Mouse (Mus musculus): ENCODE data around the gene Farsb. TPM values are rescaled to one million over a fixed set of nuclear protein-coding genes. Genes with fewer than 3 reads are reported as not detected.

The Farsb gene
- total and polyA plus RNA-seq, 2 experiments from 2014 or later: 90.0 to 138 TPM

DNA sequence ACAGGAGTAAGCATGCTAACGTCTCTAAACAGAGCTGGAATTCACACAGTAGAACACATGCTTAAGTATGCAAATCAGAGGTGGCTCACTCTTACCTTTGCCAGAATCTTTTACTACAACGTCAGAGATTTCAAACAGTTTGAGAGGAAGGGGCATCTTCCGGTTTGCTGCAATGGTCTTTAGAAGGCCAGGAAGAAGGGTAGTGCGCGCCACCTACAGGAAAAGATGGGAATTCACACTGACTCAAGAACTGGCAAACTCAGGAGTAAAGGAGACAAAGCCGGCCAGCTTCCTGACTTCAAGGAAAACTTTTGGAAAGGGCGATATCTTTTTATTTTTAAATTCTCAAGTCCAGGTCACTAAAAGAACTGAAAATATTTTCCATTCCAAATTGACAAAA lies 34.0 kb downstream of the Farsb start:
- ATAC-seq (ENCODE audit: low FRiP score) (peak; percentile 23; the same call in 1 of the 2 replicates), DNase-seq (ENCODE audit: low spot score) (peak; percentile 79)
- Histone ChIP-seq H3K9me3 (ENCODE audit: low read length) (no peaks in the 10 kb centered on the region), H3K36me3 (ENCODE audit: insufficient read depth, low read length) (peaks cover 45% of the 10 kb centered on the region), H3K4me1 (ENCODE audit: insufficient read depth, low read length) (no peaks in the 10 kb centered on the region), H3K27ac (ENCODE audit: low read depth, low read length) (no peak overlapping the region), H3K4me2 (ENCODE audit: low read depth, low read length, poor library complexity, severe bottlenecking) (no peak overlapping the region), H3K4me3 (ENCODE audit: low read depth, low read length) (no peak overlapping the region), H3K27me3 (ENCODE audit: insufficient read depth, low read length) (no peaks in the 10 kb centered on the region), H3K9ac (replicated peaks; ENCODE audit: low read length, poor library complexity, severe bottlenecking) (no peak overlapping the region)
- 28% methylated on average over 7 of the region's 7 CpGs for WGBS
- peak; percentile 88 for TF ChIP-seq CTCF (IDR thresholded peaks at IDR 0.05)

DNA sequence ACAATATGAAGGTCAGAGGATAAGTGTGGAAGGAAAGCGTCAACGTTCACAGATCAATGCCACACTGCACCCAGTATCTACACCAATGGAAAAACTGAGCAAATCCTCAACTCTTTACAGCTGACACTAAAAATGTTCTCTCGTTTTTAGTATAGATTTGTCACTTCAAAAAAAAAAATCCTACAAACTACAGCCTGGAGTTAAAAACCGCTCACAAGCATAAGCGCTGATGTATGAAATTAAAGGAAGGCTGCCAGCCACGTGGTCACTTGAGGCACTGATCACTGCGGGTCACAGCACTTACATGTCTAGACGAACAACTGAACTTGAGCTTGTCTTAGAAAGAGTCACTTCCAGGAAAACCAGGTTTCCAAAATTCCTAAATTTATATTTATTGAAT lies 34.8 kb downstream of the Farsb start:
- peaks cover 43% of the 10 kb centered on the region for H3K36me3 ChIP-seq (ENCODE audit: insufficient read depth, low read length)

DNA sequence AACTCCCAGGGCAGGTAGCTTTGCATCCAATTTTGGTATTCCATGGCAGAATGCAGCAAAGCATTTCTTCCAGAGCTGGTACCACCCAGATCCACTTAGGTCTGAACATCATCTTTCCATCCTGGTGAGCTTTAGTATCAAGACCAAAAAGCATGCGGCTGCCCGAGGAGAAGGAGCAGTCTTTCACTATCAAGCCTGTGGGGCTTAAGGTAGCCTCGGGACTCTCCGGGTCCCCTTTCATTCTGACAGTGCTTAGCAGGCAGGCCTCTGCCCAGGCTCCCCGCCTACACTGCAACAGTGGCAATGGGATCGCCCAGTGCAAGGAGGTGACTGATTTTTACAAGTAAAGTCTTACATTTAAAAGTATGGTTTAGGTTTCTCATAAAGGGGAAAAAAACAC lies 36.2 kb downstream of the Farsb start:
- no peak for TF ChIP-seq CTCF (IDR thresholded peaks at IDR 0.05)
- Histone ChIP-seq H3K36me3 (ENCODE audit: insufficient read depth, low read length) (peaks cover 34% of the 10 kb centered on the region), H3K4me3 (ENCODE audit: low read depth, low read length) (no peak overlapping the region), H3K9ac (replicated peaks; ENCODE audit: low read length, poor library complexity, severe bottlenecking) (no peak overlapping the region), H3K27ac (ENCODE audit: low read depth, low read length) (no peak overlapping the region), H3K27me3 (ENCODE audit: insufficient read depth, low read length) (no peaks in the 10 kb centered on the region), H3K4me1 (ENCODE audit: insufficient read depth, low read length) (no peaks in the 10 kb centered on the region), H3K4me2 (ENCODE audit: low read depth, low read length, poor library complexity, severe bottlenecking) (no peak overlapping the region), H3K9me3 (ENCODE audit: low read length) (no peaks in the 10 kb centered on the region)
- 90% methylated on average over 6 of the region's 6 CpGs for WGBS
- no peak for ATAC-seq (ENCODE audit: low FRiP score)
- no peak for DNase-seq (ENCODE audit: low spot score)

More for the DNA sequence above, 34.8 kb downstream of the Farsb start:
- H3K4me1 ChIP-seq (ENCODE audit: insufficient read depth, low read length): no peaks in the 10 kb centered on the region
- H3K4me3 ChIP-seq (ENCODE audit: low read depth, low read length): no peak overlapping the region
- 91% methylated on average over 8 of the region's 8 CpGs for WGBS
- DNase-seq (ENCODE audit: low spot score) (no peak), ATAC-seq (ENCODE audit: low FRiP score) (no peak)
- no peak overlapping the region for H3K4me2 ChIP-seq (ENCODE audit: low read depth, low read length, poor library complexity, severe bottlenecking)
- H3K27me3 ChIP-seq (ENCODE audit: insufficient read depth, low read length): no peaks in the 10 kb centered on the region
- TF ChIP-seq CTCF (IDR thresholded peaks at IDR 0.05): no peak
- H3K9me3 ChIP-seq (ENCODE audit: low read length): no peaks in the 10 kb centered on the region
- H3K27ac ChIP-seq (ENCODE audit: low read depth, low read length): no peak overlapping the region
- H3K9ac ChIP-seq (replicated peaks; ENCODE audit: low read length, poor library complexity, severe bottlenecking): no peak overlapping the region

DNA sequence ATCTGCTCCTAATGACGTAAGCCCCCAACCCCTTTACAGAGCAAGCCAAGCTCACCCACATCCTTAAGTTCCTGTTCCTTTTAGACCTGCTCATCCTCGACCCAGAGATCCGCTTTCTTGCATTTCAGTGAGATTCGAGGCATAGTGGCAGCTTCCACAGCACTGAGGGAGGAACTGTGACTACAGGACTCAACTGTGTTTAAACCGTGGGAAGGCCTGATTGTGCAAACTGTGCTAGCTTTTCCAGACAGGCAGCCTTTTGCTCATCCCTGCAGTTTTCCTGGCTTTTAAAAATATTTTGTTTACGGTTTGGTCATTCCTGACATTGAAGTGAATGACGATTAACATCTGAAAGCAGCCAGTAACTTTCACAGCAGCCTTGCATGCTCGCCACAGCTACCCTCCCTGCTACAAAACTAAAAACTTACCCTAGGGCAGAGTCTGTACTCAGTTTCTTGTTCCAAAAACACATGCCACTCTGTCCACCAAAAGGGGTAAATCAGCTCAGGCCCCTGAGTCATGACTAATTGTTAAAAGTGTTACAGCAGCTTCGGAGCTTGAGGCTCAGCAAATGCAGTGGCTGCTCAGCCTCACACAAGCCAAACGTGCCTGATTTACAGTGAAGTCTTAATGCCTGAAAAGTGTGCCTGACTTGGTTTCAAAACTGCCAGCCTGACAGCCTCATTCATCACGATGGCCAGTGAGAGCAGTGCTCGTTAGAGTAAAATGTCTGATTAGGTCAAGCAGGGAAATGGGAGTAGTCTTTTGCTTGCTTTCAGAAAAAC lies 37.4 kb downstream of the Farsb start:
- DNase-seq (ENCODE audit: low spot score) (peak; percentile 19), ATAC-seq (ENCODE audit: low FRiP score) (no peak)
- Histone ChIP-seq H3K4me1 (ENCODE audit: insufficient read depth, low read length) (no peaks in the 10 kb centered on the region), H3K27me3 (ENCODE audit: insufficient read depth, low read length) (no peaks in the 10 kb centered on the region), H3K27ac (ENCODE audit: low read depth, low read length) (no peak overlapping the region), H3K4me3 (ENCODE audit: low read depth, low read length) (no peak overlapping the region), H3K4me2 (ENCODE audit: low read depth, low read length, poor library complexity, severe bottlenecking) (no peak overlapping the region), H3K36me3 (ENCODE audit: insufficient read depth, low read length) (peaks cover 31% of the 10 kb centered on the region), H3K9me3 (ENCODE audit: low read length) (no peaks in the 10 kb centered on the region), H3K9ac (replicated peaks; ENCODE audit: low read length, poor library complexity, severe bottlenecking) (no peak overlapping the region)
- no peak for TF ChIP-seq CTCF (IDR thresholded peaks at IDR 0.05)
- 77% methylated on average over 12 of the region's 12 CpGs for WGBS

DNA sequence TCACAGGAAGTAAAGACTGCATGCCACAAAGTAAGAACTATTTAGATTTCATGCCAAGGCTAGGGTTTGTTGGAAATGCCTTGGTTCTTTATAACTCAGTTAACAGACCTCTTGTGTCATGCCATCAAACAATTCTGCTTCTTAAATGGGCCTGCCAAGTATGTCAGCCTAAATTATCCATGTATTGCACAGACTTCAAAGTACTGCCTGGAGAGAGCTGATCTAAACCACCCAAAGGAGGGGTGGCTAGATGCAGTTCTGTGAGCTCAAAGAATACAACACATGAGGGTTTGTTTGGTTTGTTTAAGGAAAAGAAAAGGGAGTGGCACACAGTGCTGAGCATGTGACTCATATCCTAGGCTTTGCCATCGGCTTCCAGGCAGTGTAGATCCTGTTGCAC lies 40.6 kb downstream of the Farsb start:
- Histone ChIP-seq H3K36me3 (ENCODE audit: insufficient read depth, low read length) (peaks cover 19% of the 10 kb centered on the region), H3K4me3 (ENCODE audit: low read depth, low read length) (no peak overlapping the region), H3K4me1 (ENCODE audit: insufficient read depth, low read length) (no peaks in the 10 kb centered on the region), H3K9ac (replicated peaks; ENCODE audit: low read length, poor library complexity, severe bottlenecking) (no peak overlapping the region), H3K4me2 (ENCODE audit: low read depth, low read length, poor library complexity, severe bottlenecking) (no peak overlapping the region), H3K9me3 (ENCODE audit: low read length) (no peaks in the 10 kb centered on the region), H3K27ac (ENCODE audit: low read depth, low read length) (no peak overlapping the region), H3K27me3 (ENCODE audit: insufficient read depth, low read length) (no peaks in the 10 kb centered on the region)
- DNase-seq (ENCODE audit: low spot score) (no peak), ATAC-seq (ENCODE audit: low FRiP score) (no peak)
- TF ChIP-seq CTCF (IDR thresholded peaks at IDR 0.05): no peak
- 37% methylated on average over 1 of the region's 1 CpGs for WGBS

DNA sequence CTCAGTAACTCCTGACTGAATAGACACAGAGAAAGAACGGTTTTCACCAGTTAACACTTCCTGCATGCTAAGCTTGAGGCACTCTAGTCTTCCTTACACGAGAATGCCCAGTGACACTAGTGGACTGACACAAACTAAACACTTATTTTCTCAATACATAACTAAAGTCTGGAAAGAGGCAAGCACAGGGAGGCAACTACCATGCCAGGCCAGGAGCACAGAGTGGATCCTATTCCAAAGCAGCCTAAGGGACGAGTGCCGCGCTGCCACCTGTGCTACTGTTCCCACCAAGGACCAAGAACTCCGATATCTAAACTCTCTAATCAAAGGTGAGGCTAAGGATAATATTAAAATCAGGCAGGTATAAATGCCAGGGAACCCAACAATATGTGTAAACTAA lies 42.0 kb downstream of the Farsb start:
- WGBS: 93% methylated on average over 6 of the region's 6 CpGs
- Histone ChIP-seq H3K4me2 (ENCODE audit: low read depth, low read length, poor library complexity, severe bottlenecking) (no peak overlapping the region), H3K4me3 (ENCODE audit: low read depth, low read length) (no peak overlapping the region), H3K9ac (replicated peaks; ENCODE audit: low read length, poor library complexity, severe bottlenecking) (no peak overlapping the region), H3K4me1 (ENCODE audit: insufficient read depth, low read length) (no peaks in the 10 kb centered on the region), H3K27me3 (ENCODE audit: insufficient read depth, low read length) (no peaks in the 10 kb centered on the region), H3K27ac (ENCODE audit: low read depth, low read length) (no peak overlapping the region), H3K9me3 (ENCODE audit: low read length) (no peaks in the 10 kb centered on the region), H3K36me3 (ENCODE audit: insufficient read depth, low read length) (peaks cover 17% of the 10 kb centered on the region)
- ATAC-seq (ENCODE audit: low FRiP score): no peak
- TF ChIP-seq CTCF (IDR thresholded peaks at IDR 0.05): no peak
- no peak for DNase-seq (ENCODE audit: low spot score)
